Mouse (Mus musculus) adrenal gland, adult 8-10 months (tissue): ENCODE results near the gene Hif3a. TPM values are rescaled to one million over a fixed set of nuclear protein-coding genes. Genes with fewer than 3 reads are reported as not detected.

Experiments
- DNase-seq: peaks from one replicate; pipeline ENCODE4 v3.0.0; 2022
- total RNA-seq, 4 experiments: library from RNA; stranded (reverse); gene quantifications; 2 replicates each; pipeline ENCODE4 v1.2.4; 2022

The Hif3a gene
- total RNA-seq, 4 experiments from 2014 or later = 2.1 to 5.4 (median 3.7) TPM

GRCm38 (mm10) chr7:16991681-16992450, 70.4 kb downstream of the Hif3a start:
- DNase-seq = peak; percentile 61

- DNase-seq = no peak
Observed at GRCm38 (mm10) chr7:16990006-16990744, 72.1 kb downstream of the Hif3a start.

GRCm38 (mm10) chr7:16988405-16988804, 73.8 kb downstream of the Hif3a start:
- no peak for DNase-seq

- no peak for DNase-seq
Observed at GRCm38 (mm10) chr7:16987541-16988149, 74.6 kb downstream of the Hif3a start.

- no peak for DNase-seq
Observed at GRCm38 (mm10) chr7:16982859-16983568, 79.2 kb downstream of the Hif3a start, which contains the start of gene Gm42372. Gene Gm42372, plus strand, starts transcription at chr7:16983086.

Other genes with a start within 250 kb of the Hif3a start
- gene Strn4, start 246.5 kb downstream of the Hif3a start, total RNA-seq = 100 to 1,000 TPM in 1 of 4 experiments, 10 to 100 TPM in 3; 62.2 to 100 (median 74.6) TPM
- gene Fkrp, start 245.7 kb downstream of the Hif3a start, total RNA-seq = 10 to 100 TPM; 22.0 to 26.2 (median 24.9) TPM
- 10 to 100 TPM; 17.0 to 27.1 (median 20.9) TPM for gene Prkd2, start 219.5 kb downstream of the Hif3a start, total RNA-seq
- 1 to 10 TPM; 4.2 to 5.9 (median 4.6) TPM for gene Dact3, start 187.1 kb downstream of the Hif3a start, total RNA-seq
- gene Gng8, start 170.6 kb downstream of the Hif3a start, total RNA-seq = 1 to 10 TPM in 1 of 4 experiments, under 1 TPM in 1, not detected in 2; 1.00 to 1.0 TPM
- 1 to 10 TPM; 2.4 to 3.3 (median 2.6) TPM for gene Ptgir, start 155.9 kb downstream of the Hif3a start, total RNA-seq
- gene Calm3, start 138.3 kb downstream of the Hif3a start, total RNA-seq = 100 to 1,000 TPM; 278 to 314 (median 294) TPM
- gene Pnmal2, start 117.7 kb downstream of the Hif3a start, total RNA-seq = 10 to 100 TPM; 35.2 to 71.0 (median 48.2) TPM
- gene Pnmal1, start 102.7 kb downstream of the Hif3a start, total RNA-seq = 1 to 10 TPM; 6.4 to 9.3 (median 7.3) TPM
- gene Gm42372, start 79.3 kb downstream of the Hif3a start, total RNA-seq = 1 to 10 TPM; 2.3 to 3.1 (median 2.7) TPM
- 10 to 100 TPM; 22.0 to 47.8 (median 30.0) TPM for gene Ccdc8, start 69.7 kb downstream of the Hif3a start, total RNA-seq
- 10 to 100 TPM; 74.7 to 96.9 (median 91.3) TPM for gene Ppp5c, start 34.5 kb downstream of the Hif3a start, total RNA-seq
- gene Psg16, start 11.6 kb upstream of the Hif3a start, total RNA-seq = under 1 TPM; 0.10 to 0.51 (median 0.43) TPM
- not detected for gene Ceacam3, start 87.9 kb upstream of the Hif3a start, total RNA-seq
- under 1 TPM; 0.05 to 0.09 (median 0.08) TPM for gene Psg29, start 141.1 kb upstream of the Hif3a start, total RNA-seq